Mouse (Mus musculus) cerebral cortex, adult 2 months (tissue): ENCODE results near the gene Prkab1.

Source experiments
- WGBS: fragments of 180-500 bp; shearing (Covaris S2); methylation state at CpG from one replicate; pipeline ENCODE4 v1.1.7; 2018; 5-methylcytosine and 5-hydroxymethylcytosine counted together

Gene Prkab1

DNA sequence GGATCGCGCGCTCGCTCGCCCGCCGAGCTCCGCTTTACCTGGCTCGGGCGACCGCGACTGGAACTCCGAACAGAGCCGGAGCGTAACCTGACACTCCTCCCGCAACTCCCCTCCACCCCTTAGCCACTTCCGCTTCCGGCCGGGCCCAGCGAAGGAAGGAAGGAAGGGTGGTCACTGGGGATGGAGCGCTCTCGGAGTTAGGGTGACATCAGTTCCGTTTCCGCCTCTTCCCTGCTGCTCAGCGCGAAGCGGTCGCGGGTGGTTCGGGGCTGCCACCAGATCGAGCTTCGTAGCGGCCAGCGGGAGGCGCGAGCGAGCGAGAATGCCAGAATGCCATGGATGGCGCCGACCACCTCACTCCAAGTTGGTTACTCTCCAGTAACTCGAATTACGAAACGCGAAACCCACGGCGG is at the start of gene Prkab1:
Gene Prkab1 (minus strand): TSS at position 182 of the 413 bp plus-strand sequence.
- under 1% methylated on average over 46 of the region's 46 CpGs for WGBS

DNA sequence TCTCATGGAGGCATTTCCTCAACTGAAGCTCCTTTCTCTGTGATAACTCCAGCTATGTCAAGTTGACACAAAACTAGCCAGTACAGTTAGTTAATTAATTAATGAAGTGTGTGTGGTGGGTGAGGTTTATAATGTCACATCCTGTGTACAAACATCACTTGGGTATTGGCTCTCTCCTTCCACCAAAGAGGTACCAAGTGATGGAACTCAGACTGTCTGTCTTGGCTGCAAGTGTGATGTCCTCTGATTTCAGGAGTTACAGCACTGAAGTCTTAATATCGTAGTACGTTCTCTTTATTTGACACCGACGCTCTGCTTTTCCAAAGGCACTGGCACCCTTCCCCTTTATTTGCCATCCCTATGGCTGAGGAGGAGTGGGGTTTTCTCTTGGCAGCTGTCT is 45.3 kb upstream of the Prkab1 start:
- 96% methylated on average over 4 of the region's 4 CpGs for whole genome bisulfite sequencing

DNA sequence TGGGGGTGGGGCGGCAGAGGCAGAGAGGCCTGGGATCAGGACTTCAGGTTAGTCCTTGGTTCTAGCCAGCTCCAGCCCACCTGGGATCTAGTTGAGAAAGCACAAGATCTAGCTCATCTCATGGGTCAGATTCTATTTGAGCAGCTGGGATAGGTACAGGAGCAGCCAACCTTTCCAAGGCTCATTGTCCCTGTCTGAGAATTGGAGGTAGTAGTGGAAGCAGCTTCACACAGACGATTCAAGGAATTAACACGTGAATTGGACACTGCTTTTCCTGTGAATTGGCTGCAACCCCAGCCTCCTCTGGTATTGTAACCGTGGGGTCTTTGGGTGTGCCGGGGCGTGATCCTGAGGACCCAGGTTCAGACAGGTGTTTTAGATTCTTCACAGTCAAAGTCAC is 28.5 kb upstream of the Prkab1 start:
- 56% methylated on average over 6 of the region's 6 CpGs for WGBS

DNA sequence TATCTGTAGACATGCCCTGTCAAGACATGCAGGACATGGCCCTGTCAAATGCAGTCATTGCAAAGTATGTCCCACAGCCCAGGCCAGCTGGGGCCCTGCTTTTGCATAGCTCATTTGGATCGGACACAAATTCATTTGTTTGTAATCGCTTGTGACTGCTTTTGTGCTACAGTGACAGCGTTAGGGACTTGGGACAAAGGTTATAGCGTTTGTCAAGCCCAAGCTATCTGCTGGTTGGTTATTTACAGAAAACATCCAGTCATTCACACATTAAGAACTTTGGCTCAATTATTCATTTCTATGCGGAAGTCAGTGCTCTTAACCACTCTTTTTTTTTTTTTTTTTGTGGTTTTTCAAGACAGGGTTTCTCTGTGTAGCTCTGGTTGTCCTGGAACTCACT is 27.9 kb upstream of the Prkab1 start:
- WGBS, result 84% methylated on average over 5 of the region's 5 CpGs

DNA sequence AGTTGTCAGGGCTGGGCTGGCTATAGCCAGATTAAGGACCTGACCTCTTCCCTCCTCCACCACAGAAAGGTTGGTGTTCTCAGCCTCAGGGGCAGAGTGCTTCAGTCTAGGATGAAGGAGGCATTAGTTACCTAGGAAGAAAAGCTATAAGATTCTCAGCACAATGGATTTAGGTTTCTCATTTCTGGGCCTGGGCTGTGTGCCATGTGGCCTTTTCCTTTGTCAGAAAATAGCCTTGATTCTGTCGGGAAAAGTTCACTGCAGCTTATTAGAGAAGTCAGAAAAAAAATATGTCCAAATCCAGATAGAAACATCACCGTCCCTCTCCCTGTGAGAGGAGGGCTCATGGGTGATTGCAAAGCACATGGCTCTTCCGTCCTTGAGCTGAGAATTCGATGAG is 25.5 kb upstream of the Prkab1 start:
- 78% methylated on average over 4 of the region's 4 CpGs for WGBS

DNA sequence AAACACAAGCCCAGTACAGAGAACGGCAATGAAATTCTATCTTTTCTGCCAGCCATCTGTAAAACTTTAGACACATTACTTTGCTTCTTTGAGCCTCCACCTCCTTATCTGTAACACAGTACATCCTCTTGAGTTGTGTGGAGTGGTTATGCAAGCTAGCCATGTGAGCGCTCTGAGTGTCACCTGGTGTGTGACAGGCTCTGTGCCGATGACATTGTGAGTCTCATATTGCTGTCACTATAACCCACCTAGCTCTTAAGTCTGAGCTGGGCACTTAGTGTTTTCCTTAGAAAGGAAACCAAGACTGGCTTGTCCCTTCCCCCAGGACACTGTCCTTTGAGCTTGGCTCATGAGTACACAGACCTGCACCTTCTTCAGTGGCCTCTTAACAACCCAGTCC is 24.0 kb upstream of the Prkab1 start:
- 83% methylated on average over 3 of the region's 3 CpGs for WGBS

DNA sequence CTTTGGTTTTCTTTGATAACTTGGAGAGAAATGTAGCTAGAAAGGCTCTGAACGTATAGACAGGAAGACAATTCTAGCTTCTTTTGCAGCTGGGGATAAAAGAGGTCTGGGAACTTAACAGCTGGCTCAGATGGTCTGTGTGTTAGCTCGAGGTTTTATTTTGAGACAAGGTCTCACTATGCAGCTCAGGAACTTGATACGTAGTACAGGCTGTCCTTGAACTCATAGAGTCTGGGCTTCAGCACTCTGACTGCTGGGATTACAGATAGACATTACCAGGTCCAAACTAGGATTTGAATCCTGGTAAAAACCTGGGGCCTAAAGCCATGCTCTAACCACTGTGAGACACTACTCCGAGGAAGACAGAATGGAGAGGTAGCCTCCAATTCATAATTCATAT is 21.9 kb upstream of the Prkab1 start:
- WGBS, result 82% methylated on average over 4 of the region's 4 CpGs

DNA sequence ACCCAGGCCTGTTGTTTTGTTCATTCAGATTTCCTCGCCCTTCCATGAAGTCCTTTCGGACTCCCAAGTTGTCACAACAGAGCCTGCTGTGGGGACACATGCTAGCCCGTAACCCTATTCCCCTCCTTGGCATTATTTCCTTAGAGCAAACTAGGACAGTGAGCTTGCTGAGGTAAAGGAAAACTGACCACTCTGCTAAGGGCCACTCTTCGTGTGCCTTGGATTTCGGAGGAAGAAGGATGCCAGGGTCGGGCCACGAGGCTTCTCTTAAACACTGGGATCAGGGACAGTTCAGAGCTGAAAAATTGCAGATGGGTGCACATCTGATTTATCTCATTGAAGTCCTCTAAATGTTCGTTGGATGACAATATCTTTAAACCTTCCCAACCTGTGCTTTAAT is 21.3 kb upstream of the Prkab1 start:
- 87% methylated on average over 8 of the region's 8 CpGs for WGBS

DNA sequence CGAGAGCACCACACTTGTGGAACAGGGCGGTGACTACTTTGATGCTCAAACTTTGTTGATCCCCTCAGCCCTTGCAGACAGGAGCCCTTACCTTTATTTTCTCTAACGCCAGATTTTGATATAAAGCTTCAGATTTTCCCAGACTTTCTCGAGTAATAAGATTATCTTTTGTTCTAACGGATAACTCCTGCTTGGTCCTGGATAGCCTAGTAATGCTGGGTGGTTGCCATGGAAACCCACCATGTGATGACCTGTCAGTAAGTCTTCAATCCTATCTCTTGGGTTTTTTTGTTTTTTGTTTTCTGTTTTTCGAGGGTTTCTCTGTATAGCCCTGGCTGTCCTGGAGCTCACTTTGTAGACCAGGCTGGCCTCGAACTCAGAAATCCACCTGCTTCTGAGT is 17.9 kb upstream of the Prkab1 start:
- 77% methylated on average over 7 of the region's 7 CpGs for WGBS

DNA sequence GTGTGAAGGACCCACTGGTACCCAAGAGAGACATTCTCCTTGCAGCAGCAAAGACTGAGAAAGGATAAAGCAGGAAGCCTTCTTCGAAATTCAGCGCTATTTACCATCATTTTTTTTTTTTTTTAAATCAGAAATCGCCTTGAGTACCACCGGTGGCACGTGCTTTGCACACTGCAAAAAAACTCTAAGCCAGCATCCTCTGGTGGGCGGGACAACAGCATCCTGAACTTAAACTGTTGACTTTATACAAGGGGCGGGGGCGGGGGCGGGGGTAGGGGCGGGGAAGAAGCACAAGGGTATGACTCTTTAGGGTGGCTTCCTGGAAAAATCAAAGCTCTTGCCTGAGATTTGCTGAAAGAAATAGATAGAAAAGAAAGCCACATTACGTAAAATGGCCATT is 15.4 kb upstream of the Prkab1 start:
- 41% methylated on average over 11 of the region's 11 CpGs for WGBS

DNA sequence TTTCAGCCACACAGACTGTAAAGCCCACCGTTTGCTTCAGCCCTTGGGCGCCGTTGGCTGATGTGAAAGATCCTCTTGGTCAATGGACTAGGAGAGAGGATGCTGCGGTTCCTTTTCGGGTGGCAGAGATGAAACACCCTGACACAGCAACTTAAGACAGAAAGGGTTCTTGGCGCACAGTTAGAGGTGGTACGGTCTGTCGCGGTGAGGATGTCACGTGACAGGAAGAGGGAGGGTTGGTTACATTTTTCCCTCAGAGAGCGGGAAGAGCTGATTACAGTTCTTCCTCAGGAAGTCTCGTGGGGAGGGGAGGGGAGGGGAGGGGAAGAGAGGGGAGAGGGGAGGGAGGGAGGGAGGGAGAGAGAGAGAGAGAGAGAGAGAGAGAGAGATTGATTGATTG is 13.4 kb upstream of the Prkab1 start:
- WGBS, result 61% methylated on average over 12 of the region's 12 CpGs

DNA sequence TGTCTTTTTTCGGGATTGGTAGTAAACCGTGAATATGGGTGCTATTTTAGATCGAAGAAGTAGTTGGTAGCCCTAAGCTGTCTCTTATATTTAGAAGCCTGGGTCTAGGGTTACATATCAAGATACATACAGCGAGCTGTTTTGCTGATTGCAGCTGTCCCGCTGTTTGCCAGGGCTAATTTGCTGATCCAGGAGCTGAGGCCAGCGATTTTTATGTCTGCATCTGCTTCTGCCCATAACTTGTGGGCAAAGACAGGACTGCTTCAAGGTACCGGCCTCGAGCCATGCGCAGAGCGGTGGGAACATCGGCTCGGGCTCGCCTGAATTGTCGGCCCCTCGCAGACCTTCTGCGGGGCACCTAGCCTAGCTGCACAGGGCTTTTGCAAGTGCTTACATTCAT is 12.2 kb upstream of the Prkab1 start:
- WGBS, result 66% methylated on average over 16 of the region's 16 CpGs

DNA sequence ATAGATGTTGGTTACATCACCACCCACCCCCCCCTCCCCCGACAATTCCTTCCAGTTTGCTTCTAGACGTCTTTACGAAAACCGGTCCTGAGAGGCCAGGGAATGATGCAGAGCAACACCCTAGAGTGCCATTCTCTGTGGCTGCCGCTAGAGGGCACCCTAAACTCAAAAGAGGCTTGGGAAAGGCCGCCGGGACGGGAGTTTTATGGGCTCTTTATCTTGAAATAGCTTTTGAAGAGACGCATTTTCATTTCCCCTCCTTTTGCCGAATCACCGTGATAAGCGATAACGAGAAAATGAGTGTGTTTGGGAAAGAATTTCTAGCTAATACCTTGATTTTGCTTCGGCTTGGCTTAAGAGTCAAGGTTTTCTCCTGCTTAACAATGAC is 6.9 kb upstream of the Prkab1 start:
- 3% methylated on average over 14 of the region's 14 CpGs for WGBS

DNA sequence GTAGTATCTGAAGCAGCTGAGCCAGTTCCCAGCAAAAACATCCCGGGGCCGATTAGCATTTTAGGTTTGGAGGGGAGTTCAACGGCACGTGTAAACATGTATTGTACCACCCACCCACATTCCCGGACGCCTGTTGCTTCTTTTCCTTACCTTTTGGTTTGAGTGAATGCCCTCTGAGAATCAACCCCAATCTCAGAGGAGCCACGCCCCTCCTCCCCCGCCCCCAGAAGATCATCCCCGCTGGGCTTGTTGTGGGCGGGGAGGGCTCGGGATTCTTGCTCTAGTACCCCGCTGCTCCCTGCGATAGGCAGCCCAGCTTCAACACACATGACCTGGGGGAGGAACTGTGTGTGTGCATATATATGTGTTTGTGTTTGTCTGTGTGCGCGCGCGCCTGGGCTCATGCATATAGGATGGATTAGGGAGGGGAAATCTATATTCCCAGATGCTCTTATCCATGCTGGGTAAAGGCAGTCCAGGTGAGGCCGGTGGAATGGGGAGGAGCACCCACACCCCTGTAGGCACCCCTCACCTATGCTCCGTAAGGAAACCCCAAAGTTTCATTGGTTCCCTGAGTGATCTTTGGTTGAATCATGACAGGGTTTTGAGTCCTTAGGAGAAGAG is 6.4 kb upstream of the Prkab1 start:
- 10% methylated on average over 19 of the region's 19 CpGs for WGBS

DNA sequence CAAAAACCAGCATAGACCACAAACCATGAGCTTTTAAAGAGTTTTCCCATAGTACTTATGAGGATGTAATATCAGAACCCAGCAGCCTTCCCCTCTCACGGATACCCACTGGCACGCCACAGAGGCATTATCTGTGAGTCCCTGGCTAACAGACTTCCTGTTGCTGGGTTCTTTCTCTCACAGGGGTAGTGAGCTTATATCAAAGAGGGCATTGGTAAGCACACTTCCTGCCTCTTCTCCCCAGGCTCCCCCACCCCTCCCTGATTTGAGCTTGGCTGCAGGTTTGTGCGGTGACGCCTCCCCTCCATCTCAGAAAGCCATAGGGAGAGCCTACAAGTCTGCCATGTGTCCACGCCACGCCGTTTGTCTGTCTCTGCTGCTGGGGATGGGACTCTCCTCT is 4.8 kb upstream of the Prkab1 start:
- 80% methylated on average over 7 of the region's 7 CpGs for WGBS

DNA sequence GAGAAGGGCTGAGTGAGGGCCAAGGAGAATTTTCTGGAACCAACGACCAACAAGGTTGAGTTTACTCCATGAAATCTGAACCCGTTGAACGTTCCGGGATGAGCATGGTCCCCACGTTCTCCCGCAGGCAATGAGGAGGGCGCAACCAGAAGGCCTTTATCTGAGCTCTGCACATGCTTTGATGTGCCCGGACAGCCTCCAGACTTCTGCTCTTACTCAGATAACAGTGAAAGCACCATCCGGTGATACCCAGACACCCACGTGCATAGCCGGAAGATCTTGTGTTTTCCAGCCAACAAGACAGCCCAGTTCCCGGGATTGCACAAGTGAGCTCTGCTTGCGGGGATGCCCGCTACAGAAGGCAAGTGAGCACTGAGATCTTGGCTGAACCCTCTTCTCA is 2.3 kb upstream of the Prkab1 start:
- 87% methylated on average over 14 of the region's 14 CpGs for WGBS

DNA sequence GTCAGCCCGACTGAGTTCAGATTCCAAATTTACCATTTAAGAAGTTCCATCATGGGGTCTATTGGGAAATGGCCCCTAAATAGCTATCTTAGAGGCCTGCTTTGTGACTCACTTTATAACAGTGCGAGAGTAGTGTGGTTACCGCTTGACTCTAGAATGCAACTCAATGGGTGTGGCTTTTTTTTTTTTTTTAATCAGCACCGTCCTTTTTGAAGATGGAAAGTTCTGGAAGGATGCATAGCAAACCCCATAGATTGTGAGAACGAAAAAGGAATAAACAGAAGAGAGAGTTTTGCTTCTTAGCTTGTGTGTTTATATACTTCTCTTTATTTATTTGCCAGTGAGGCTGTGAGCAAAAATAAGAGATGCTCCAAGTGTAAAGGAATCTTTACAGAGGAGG is 1.8 kb upstream of the Prkab1 start:
- WGBS, result 93% methylated on average over 5 of the region's 5 CpGs

DNA sequence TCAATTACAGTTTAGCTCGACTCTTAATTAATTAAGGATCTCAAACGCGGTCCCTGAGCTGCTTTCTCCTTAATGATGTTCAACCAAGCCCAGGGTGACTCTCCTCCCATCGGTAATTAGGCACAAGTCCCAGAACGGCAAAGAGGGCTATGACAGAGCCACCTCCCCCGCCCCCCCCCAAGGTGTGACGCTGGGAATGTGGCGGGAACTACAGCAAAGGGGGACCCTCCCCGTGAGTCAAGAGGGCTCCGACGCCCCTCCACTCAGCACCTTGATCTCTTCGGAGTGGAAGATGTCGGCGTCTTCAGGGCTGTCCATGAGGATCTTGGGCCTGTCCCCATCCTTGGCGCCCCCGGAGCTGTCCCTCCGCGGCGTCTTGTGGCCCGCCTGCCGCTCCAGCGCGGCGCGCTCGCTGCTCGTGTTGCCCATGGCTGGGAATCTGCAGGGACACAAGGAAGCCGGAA is 455 bp downstream of the Prkab1 start:
- under 1% methylated on average over 28 of the region's 28 CpGs for WGBS

DNA sequence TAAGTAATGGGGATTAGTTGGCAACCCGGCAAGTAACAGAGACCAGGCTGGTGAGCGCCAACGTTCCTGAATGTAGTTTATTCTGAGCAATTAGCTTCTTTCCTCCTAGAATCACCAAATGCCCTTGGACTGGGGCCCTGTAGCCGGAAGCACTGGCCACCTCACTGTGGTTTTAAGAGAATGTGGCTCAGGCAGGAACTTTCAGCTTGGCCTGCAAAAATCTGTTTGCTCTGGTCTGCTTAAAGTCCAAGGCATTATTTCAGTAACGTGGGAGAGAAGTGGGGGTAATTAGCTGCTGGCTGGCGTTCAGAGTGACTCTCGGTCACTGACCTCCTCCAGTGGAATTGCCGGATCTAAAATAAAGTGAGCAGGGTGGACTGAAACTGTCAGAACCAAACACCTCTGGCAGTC is 1.1 kb downstream of the Prkab1 start:
- WGBS, result 15% methylated on average over 8 of the region's 8 CpGs

DNA sequence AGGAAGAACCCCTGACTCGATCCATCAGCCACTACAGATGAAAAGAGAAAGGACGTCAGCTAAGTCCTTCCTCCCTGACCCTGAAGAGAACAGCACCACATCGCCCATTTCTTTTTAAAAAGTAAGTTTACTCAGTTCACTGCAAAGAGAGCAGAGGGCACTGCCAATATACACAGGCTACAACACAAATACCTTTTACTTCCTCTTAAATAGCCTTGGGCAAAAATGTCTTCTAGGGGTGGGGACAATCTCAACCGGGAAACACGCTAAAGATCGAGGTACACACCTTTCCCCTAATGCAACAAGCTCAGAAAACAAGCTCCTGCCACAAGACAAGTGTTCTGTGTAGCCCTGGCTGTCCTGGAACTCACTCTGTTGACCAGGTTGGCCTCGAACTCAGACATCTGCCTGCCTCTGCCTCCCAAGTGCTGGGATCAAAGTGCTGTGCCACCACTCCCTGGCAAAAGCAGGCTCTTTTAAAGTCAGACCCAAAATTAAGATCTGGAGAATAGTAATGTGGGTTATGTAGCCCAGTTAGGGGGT is 1.6 kb downstream of the Prkab1 start:
- WGBS, result 72% methylated on average over 7 of the region's 7 CpGs

DNA sequence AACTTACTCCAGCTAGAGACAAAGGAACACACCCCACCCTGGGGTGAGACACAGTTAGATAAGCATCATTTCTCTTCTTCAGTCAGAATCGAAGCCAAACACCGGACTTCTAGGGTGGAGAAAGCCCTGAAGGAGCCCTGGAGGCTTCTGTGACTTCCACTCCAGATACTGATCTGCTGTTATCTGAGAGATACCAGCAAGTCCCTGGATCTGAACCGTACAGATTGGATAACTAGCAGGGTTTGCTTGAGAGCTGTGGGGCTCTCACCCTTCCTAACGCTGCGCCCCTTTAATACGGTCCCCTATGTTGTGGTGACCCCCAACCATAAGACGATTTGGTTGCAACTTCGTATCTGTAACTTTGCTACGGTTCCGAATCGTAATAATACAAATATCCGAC is 2.2 kb downstream of the Prkab1 start:
- 92% methylated on average over 12 of the region's 12 CpGs for WGBS

DNA sequence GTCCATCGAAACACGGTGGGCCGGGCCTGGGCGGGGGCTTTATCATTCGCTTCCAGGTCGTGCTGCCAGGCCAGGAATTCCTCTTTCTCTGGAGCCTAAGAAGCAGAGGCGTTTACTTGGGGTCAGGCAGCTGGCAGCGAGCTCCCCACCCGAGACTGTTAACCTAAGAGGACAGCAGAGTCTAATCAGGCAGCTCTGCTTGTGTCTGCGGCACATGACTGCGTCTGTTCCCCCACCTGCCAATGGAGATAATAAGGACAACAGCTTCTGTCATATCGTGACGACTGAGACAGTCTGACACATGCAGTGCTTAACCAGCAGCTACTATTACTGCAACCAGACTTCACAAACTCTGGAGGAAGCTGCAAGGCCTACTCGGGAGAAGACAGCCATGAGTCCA is 2.8 kb downstream of the Prkab1 start:
- WGBS, result 81% methylated on average over 14 of the region's 14 CpGs

DNA sequence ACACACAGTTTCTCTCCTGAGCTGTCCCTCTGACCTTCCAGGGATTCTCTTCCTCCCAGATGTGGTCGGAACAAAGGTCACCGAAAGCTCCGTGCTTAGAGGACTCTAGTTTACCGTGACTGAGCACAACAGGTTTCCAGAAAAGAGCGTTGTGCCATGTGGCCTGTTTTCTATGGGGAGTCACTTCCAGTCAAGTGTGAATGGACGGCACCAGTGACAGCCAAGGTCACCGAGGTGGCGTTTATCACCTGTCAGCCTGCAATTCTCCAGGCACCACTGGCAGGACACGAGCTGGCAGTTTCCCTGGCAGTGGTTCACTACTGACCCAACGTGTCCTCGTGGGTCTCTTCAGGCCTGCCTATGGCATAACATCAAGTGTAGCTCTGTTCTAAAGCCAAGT is 4.9 kb downstream of the Prkab1 start:
- 83% methylated on average over 11 of the region's 11 CpGs for WGBS

DNA sequence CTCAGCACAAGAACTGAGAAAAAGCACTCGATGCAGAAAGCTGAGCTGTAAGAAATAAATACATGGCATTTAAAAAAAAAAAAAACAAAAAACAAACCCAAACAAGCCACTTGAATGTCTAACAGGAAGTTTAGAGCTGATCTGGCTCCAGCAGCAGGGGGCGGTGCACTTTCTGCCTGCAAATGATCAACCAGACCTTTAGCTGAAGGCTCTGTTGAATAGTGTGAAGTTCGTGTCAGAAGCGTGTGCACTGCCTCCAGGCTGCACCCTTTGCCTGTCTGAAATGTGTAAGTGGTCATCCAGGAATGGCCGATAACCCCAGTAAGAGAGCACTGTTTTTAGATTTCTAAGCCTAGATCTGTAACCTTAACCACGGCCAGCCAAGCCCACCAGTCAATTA is 5.5 kb downstream of the Prkab1 start:
- 69% methylated on average over 6 of the region's 6 CpGs for WGBS
